Mouse (Mus musculus): ENCODE data around the gene Sctr.

DNA sequence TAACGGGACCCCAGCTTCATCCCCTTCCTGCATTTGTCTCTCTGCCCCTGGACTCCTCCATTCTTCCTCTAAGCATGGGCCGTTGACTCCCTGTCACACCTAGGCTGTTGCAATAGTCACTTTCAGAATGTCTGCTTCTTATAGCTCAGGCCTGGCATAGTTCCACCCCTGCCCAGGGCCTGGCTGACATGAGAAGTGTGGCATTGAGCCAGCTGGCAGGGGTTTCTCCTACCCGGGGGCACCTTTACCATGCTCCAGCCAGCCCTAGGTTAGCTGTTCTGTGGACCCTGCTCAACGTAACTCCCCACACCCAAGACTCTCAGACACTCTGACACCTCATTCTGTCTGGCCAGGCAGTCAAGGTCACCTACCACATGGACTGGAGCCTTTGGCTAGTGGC lies 21.0 kb downstream of the Sctr start:
- TF ChIP-seq CTCF (IDR thresholded peaks at IDR 0.05; ENCODE audit: low read depth, low read length) (no peak), POLR2A (IDR thresholded peaks at IDR 0.05; ENCODE audit: extremely low read depth, insufficient read depth, low read length) (no peak)
